Mouse (Mus musculus) gastrocnemius, postnatal 10 days (tissue): ENCODE data around the gene Gna15. TPM values are rescaled to one million over a fixed set of nuclear protein-coding genes. Genes with fewer than 3 reads are reported as not detected.
A peak's percentile ranks its signal among the peaks of the same experiment; 100 is the strongest.

Experiments
- DNase-seq: peaks from one replicate; pipeline ENCODE4 v3.0.0; 2021; ENCODE audit warnings: mixed read lengths
- total RNA-seq, 2 experiments: library from RNA; stranded (reverse); gene quantifications; 2 replicates each; pipeline ENCODE4 v1.2.3; 2021

Gene Gna15
- total RNA-seq, 2 experiments from 2014 or later, result 0.47 to 0.77 TPM

DNA sequence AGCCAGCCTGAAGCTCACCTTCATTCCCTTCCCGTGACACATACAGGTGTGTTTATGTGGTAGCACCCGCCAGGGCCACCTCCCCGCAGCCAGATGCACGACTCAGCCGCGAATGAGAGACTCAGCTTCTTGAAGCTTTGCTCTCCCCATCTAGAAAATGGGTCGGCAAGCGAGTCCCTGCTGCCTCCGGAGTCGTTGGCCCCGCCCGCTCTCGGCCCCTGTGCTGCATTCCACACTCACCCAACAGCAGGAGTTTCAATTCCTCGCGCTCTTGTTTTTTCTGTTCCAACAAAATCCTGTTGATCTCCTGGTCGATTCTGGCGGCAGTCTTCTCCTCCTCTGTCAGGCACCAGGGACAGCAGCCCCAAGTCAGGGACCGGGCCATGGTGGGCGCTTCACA lies 455 bp downstream of the Gna15 start:
- no peak for DNase-seq

DNA sequence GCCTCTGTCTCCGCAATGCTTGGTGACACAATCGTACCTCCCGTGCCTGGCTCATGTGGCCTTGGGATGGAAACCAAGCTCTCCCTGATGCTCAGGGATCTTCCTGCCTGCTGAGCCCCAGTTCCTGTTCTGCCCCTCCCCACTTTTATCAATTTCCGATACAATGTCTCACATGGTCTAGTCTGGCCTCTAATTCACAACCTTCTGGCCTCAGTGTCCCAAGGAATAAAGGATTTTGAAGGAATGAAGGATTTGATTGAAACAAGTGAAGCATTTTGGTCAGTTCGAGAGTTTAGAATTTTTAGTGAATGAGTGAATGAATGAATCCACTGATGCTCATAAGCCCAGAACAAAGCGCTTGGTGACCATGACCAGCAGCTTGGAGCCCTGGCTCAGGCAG lies 883 bp downstream of the Gna15 start:
- no peak for DNase-seq

DNA sequence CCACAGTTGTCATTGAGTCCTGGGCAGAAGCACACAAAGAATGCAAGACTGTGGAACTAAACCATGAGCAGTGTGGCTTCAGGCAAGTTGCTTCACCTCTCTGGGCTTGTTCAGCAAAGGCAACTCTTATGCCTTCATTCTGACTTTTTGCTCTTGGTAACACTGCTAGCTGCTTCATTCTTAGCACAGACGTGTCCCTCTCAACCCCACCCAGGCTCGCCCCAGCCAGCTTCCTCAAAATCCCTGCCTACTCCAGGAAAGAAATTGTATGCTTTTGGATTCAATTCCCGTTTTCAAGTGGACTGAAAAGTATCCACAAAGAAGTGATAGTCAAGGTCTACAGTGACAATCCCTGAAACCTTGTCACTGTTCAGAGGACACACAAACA lies 4.1 kb downstream of the Gna15 start:
- DNase-seq, result no peak

DNA sequence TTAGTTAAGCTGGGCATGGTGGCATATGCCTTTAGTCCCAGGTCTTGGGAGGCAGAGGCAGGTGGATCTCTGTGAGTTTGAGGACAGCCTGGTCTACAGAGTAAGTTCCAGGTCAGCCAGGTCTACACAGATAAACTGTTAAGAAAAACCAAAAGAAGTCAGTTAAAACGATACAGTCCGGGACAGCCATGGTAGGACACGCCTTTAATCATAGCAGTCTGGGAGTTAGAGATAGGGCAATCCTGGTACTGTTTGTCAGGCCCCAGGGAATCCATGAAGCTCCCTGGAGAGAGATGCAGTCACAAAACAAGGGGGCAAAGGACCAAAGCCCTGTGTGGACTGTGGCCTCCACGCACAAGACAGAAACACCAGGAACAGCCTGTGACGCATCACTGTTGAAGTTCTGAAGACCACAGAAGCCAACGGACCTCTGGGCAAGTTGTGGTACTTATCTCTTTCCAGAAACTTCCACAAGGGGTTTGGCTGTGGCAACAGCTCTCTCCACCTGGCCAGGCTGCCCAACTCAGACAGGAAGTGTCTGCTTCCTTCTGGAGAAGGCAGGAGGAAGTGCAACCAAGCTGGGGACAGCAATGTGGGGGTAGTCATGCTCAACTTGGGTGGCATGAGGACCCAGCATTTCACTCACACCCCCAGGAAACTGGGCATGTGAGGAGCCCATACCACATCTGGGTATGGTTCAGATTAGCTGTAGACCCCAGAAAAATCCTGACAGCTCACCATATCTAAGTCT lies 4.6 kb downstream of the Gna15 start:
- no peak for DNase-seq

DNA sequence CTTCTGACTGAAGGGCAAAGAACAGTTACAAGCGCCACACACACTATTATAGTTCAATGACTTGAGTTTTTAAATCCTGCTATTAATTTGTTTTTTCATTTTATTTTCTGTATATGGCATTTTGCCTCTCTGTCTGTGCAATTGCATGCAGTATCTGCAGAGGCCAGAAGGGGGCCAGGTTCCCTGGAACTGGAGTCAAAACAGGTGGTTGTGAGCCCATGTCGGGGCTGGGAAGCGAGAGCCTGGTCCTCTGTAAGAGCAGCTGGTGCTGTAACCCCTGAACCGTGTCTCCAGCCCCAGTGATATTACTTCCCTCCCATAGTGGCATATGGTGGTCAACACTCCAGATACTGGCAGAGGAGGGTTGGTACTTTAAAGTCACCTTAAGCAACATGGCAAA lies 5.5 kb downstream of the Gna15 start:
- DNase-seq, result peak; percentile 79

DNA sequence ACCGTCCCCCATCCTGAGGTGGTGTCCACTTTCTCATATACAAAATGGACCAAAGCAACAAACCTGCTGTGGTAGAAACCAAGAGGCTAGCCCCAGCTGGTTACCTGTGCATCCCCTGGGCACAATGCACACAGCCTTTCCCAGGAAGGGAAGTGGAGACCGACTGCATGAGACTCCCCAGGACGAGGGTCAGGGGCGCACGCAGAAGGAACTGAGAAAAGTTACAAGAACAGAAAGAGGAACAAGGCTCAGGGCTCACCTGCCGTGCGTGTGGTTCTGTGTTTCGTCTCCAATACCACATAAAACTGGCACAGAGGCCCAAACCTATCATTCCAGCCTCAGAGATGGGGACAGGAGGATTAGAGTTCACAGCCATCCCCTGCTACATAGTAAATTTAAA lies 6.8 kb downstream of the Gna15 start:
- DNase-seq, result no peak

DNA sequence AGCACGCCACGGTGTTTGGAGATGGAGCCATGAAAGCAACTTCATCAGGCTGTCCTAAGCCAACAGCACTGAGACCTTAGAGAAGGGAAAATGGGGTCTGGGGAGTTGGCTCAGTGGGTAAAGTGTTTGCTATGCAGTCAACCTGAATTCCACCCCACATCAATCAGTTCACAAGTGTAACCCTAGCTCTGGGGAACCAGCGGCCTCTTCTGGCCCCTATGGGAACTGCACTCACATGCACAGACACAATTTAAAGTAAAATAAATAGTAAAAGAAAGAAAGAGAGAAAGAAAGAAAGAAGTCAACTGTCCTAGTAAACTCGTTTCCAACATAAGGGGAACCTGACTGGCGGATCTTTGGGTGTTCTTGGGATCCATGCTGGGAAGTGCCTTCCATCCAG lies 10.2 kb downstream of the Gna15 start:
- DNase-seq, result no peak

DNA sequence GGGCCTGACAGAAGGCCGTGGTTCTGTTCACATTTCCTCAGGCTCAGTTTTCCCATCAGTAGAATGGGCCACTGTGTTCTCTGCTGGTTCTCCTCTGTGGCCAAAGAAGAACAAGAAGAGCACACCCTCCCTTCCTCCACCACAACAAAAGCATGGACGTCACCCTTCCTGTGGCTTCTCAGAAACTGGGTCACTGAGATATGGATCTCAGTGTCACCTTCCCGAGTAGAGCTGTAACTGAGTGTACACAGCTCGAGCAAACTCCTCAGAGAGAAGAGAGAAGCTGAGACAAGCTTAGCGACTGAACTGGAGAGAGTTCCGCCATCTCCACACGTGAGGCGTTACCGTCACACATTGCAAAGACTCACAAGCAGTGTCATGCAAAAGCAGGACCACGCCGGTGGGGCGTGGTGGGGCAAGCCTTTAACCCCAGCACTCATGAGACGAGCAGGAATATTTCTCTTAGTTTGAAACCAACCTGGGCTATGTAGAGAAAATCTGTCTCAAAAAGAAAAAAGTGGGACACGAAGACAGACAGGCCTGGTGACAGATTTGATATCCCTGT lies 13.7 kb downstream of the Gna15 start:
- DNase-seq, result no peak

DNA sequence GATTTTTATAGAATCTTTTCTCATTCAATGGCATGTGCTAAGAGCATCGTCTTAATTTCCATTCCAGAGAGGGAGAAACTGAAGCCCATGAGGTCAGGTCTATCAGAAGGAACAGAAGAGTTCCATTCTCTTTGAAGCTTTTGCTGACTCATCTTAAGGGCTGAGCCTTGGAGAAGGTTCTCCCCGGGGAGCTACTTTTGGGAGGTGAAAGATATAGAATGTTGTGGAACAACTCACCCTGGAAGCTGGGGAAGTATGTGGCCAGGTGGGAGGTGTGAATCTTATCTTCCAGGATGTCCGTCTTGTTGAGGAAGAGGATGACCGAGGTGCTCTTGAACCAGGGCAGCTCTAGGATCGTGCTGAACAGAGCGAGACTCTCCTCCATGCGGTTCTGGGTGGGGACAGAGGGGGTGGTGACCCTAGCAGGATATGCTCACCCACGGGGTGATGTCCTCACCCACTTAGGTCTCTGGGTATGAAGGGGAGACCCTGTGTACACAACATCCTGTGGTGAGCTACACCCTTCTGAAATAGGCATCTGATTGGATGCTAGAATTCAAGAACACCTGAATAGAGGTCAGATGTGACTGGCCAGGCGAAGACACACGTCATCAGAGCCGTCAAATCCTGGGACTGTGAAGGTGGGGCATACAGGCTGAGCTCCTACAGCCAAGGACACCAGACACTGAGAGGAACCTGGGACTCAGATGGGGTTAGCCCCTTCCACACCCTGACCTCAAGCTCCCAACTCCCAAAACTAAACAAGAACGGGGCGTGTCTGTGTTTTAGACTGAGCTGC lies 16.1 kb downstream of the Gna15 start:
- DNase-seq, result no peak

DNA sequence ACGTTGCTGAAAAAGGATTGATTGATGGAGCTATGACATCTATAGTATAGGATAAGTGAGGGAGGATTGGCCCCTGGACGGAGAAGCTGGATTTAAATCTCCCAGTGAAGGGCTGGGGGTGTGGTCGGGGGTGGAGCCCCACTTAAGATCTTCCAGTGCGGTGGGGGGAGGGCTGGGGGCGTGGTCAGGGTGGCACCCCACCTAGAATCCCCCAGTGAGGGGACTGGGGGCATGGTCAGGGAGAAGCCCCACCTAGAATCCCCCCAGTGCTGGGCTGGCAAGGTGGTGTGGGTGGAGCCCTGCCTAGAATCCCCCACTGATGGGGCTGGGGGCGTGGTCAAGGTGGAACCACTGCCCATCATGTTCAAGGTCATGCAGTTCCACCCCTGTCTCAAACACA lies 16.9 kb downstream of the Gna15 start:
- no peak for DNase-seq

DNA sequence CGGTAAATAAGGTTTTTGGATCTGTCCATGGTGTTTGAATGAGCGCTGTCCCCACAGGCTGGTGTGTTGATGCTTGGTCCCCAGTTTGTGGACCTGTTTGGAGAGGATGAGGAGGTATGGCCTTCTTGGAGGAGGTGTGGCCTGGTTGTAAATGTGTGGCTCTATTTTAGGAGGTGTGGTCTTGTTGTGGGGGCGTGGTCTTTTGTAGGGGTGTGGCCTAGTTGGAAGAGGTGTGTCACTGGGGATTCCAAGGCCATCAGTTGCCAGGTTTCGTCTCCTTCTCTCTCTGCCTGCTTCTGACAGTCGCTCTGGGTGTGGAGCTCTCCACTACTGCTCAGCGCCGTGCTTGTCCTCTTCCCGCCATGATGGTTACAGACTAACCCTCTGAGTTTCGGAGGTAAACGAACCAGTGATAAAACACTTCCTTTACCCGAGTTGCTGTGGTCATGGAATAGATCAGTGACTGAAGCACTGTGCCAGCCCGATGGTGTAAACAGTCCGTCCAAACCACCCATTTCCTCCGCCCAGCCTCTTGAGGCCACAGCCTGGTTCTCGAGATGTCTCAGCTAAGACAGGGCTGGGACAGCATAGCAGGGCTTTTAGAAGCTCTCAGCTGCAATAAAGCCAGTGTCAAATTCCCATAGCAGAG lies 18.9 kb downstream of the Gna15 start:
- DNase-seq, result no peak

DNA sequence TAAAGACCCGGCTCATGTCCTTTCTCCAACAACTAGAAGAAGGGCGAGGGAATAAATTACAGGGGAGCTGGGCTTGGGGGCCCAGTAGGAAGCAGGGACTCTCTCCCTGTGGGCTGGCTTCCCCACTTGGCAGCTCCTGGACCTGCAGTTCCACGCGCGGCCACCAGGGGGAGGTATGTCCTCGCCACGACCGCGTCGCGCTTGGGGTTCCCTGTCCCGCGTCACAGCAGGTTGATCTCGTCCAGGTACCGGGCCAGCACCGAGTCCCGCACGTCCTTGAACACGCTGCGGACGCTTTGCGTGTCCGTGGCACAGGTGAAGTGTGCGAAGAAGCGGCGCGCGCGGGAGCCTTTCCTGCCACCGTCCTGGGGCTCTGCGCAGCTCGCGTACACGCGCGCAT lies 21.4 kb downstream of the Gna15 start:
- peak; percentile 95 for DNase-seq

DNA sequence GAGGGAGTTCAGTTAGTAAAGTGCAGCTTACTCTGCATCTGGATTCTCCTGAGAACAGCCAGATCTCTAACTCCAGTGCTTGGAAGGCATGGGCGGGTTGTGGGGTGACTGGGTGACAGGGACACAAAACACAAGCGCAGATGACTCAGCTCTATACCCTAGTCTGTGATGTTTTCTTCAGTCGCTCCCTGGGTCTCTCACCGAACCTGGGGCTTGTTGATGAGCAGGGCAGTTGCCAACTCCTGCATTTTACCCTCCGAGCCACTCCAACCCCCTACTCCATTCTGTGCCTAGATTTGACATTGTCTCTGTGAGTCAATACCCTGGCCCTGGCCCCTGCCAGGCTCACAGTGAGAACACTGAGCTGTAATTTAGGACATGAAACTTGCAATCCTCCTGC lies 22.2 kb downstream of the Gna15 start:
- DNase-seq, result no peak

DNA sequence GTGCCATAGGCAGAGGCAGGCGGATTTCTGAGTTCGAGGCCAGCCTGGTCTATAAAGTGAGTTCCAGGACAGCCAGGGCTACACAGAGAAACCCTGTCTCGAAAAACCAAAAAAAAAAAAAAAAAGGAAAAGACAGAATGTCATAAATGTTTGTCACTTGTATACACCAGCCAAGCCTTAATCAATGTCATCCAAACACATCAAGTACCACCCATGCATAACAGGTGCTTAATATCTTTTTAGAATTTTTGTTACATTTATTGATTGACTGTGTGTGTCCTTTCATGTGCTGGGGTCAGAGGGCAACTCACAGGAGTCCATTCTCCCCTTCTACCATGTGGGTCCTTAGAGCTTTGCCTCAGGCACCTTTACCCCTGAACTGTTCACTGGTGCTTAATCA lies 24.0 kb downstream of the Gna15 start, which contains the start of gene S1pr4:
Gene S1pr4, minus strand, starts transcription at position 101 of the 400 bp plus-strand sequence.
- no peak for DNase-seq

DNA sequence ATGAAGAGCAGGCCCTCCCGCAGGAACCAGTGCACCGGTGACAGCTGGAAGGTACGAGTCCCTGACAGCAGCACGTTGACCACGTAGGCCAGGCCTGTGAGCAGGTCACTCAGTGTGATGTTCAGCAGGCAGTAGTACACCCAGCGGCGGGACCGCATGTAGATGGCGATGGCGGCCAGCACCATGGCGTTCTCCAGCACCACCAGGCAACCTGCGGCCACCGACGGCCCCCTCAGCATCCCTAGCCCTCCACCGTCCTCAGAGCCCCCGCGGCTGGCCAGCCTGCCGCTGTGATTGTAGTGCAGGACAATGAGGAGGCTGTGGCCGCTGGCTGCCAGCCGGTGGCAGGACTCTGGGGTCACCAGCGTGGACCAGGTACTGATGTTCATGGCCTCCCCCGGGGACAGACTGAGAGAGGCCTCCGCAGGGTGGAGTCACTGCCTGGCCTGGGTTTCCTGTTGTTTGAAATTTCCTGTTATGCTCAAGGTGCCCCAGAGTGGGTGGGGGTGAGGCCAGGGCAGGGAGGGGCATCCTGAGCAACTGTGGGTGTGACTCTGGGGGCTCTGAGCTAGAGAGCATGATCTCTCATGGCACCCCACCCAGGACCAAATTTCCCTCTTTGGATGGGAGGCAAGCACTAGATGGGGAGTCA lies 24.6 kb downstream of the Gna15 start:
- DNase-seq, result no peak

DNA sequence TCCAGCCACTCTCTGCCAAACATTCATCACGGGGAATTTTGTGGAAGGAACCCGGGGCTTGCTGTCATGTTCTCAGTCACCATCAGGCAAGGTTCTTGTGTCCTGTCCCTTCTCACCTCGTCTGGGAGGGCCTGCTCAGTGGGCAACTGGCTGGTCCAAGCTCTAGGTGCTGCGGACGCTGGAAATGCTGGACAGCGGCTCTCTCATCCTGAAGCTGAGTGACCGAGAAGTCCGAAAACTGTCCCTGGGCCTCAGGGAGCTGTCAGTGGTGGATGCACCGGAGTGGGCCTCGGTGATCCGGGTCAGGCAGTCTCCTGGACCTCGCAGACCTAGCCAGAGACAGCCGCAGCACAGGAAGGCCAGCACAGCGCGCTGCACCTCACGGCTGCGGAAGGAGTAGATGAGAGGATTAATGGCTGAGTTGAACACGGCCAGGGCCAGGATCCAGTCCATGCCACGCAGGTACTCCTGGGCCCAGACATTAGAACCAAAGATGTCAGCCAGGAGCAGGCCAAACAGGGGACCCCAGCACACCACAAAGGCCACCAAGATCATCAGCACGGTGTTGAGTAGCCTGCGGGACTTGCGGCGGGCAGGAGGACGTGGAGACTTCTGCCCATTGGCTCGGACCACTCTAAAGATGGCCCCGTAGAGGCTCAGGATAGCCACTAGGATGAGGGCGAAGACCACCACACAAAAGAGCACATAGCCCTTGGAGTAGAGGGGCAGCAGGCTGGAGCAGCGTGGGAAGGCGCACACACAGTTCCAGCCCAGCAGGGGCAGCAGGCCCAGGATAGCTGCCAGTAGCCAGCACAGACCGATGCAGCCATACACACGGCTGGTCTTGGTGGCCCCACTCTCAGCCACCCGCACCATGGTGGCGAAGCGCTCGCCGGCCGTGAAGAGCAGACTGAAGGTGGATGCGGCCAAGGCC lies 25.4 kb downstream of the Gna15 start:
- DNase-seq, result no peak

DNA sequence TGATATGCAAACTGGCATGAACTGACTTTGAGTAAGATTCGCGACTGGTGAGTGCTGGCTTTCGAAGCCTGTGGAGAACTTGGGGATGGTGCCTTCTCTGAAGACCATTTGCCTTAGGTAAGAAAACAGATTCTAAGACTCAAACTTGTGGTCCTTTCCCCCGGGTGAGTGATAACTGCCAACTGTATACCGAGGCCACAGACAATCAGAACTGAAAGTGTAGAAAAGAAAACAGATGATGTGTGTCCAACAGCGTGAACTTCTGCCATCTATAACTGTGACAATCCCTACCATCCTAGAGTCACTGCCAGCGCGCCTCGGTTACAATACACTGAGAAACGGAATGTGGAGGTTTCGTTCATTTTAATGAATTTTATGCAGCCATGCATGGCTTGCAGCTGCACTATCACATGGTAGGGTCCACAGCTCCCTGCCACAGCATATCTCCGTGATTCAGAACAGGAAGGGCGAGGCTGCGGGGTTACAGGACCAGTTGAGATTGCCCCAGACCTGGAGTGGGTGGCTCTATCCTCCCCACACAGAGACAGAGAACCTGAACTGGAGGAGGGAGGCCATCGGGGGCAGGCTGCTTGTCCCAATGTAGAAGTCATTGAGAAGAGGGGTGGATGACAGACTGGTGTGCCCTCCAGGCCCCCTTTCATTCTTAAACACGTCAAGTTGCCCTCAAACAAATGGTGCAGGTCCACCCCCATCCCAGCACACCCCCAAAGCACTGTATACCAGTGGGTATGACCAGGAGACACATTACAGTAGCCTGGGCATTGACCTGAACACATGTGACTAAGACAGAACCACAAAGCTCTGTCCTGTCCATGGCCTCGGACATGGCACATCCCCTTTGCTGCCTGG lies 26.4 kb downstream of the Gna15 start:
- DNase-seq, result no peak

DNA sequence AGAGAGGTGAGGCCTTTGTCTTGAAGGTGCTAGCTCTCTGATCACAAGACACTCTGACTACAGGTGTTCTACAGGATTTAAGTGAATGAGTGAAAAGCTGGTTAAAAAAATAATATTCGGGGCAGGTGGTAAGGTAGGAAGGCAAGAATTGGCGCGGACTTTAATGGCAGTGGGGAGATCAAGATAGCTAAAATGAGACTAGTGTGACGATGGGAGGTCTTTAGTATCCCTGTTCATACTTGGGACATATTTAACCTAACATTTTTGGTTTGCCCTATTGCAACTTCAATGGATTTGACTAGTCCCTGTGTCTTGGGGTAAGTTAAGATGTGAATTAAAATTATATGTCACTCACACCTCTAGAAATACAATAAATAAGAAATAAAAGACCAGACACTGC lies 27.1 kb downstream of the Gna15 start:
- DNase-seq, result no peak

DNA sequence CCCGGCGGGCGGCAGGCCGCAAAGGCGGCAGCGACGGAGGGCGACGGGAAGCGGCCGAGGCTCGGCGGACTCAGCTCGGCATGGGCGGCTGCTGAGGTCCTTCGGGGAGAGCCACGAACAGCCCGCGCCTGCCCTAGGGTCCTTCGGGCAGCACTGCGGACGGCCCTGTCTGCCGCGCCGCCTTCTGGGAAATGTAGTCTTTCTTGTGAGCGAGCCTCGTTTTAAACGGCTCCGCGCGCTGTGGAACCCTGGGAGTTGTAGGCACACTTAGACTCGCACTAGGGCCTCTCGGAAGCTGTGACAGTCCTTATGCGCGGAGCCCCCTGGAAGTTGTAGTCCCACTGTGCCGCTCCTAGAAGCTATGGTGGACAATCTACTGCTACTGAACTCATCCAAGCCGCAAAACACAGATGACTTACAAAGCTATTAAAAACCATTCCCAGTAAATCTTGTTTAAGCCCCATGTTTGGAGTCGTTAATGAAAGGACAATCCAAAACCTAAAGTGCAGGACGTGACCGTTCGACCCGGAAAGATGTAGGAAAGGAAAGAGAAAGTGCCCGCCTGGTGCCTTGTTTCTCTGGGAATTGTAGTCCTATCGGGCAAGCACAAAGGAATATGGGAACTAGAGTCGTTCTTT lies 27.6 kb downstream of the Gna15 start, which contains the start of gene Ncln:
Gene Ncln, minus strand, starts transcription at position 129 of the 638 bp plus-strand sequence.
- peak; percentile 95 for DNase-seq
